Mouse (Mus musculus) lung, adult 2 months (tissue): ENCODE results near the gene Gabarap. TPM values are rescaled to one million over a fixed set of nuclear protein-coding genes. Genes with fewer than 3 reads are reported as not detected.

Experiments used
- DNase-seq: peaks from one replicate; pipeline ENCODE4 v3.0.0; 2022
- H3K4me1 ChIP-seq: fragments of 200-500 bp; 2 replicates; pipeline ENCODE4 v1.6.1; 2011; ENCODE audit warnings: low read length; ENCODE audit not compliant: control insufficient read depth, insufficient read depth
- H3K4me3 ChIP-seq: fragments of 200-500 bp; replicated peaks from 2 replicates; pipeline ENCODE3; 2011; ENCODE audit warnings: low read depth, mild to moderate bottlenecking, control low read depth, low read length; ENCODE audit errors: extremely low read depth
- CTCF ChIP-seq: fragments of 200-500 bp; IDR thresholded peaks from 2 replicates; pipeline ENCODE4 v1.5.1; 2011; ENCODE audit warnings: mild to moderate bottlenecking, low read length, control low read depth; ENCODE audit not compliant: insufficient read depth
- POLR2A ChIP-seq: fragments of 200-500 bp; IDR thresholded peaks from 2 replicates; pipeline ENCODE4 v1.6.1; 2011; ENCODE audit warnings: low read depth, mild to moderate bottlenecking, control low read depth, low read length, borderline replicate concordance; ENCODE audit errors: extremely low read depth
- WGBS: fragments of 180-500 bp; shearing (Covaris S2); methylation state at CpG from one replicate; pipeline ENCODE4 v1.1.7; 2018; 5-methylcytosine and 5-hydroxymethylcytosine counted together
- polyA plus RNA-seq: library from polyadenylated mRNA; depleted of rRNA; stranded (reverse); fragments of >200 nt; gene quantifications from 2 replicates; pipeline ENCODE4 v1.2.3, GENCODE M21; 2012

The Gabarap gene
- polyA plus RNA-seq, 1 experiment: 615 TPM

DNA sequence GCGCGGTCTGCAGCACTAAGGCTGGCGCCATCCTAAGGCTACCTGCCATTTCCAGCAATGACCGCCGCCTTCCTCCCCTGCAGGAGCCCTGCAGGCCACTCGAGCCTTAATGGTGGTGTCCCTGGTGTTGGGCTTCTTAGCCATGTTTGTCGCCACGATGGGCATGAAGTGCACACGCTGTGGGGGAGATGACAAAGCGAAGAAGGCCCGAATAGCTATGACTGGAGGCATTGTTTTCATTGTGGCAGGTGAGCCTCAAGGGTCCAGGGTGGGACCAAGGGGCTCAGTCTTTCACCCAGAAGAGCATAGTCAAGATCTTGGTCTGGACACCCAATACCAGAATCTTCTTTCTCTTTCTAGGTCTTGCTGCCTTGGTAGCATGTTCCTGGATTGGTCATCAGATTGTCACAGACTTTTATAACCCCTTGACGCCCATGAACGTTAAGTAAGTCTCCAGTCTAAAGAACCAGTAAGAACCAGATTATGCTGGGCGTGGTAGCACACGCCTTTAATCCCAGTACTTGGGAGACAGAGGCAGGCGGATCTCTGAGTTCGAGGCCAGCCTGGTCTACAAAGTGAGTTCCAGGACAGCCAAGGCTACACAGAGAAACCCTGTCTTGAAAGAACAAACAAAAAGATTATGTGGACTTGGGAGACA, 24.0 kb upstream of the Gabarap start:
- WGBS: 37% methylated on average over 17 of the region's 17 CpGs
- DNase-seq: no peak
- TF ChIP-seq CTCF (no peak), POLR2A (no peak)
- Histone ChIP-seq H3K4me3 (peak overlapping the region; percentile 52), H3K4me1 (peaks cover 3% of the 10 kb centered on the region)

DNA sequence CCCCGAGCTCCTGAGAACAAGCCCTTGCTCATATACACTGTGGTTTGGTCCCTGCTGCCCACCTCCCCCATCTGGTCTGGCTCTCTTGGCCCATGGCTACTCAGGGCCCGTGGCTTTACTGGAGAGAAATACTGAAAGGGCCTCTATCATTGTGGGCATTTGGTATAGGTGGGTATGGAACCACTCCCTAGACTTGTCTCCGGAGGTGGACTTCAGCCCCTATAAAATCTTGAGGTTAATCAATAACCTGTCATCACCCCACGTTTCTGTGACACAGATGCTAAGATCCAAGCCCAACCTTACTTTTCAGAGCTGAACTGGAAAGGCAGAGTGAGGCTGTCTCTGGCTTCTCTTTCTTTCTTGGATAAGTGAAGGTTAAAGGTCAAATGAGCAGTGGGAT, 22.1 kb upstream of the Gabarap start:
- WGBS: 70% methylated on average over 4 of the region's 4 CpGs
- no peak for DNase-seq
- TF ChIP-seq POLR2A: no peak
- no peak for TF ChIP-seq CTCF
- Histone ChIP-seq H3K4me1 (peaks cover 3% of the 10 kb centered on the region), H3K4me3 (no peak overlapping the region)

DNA sequence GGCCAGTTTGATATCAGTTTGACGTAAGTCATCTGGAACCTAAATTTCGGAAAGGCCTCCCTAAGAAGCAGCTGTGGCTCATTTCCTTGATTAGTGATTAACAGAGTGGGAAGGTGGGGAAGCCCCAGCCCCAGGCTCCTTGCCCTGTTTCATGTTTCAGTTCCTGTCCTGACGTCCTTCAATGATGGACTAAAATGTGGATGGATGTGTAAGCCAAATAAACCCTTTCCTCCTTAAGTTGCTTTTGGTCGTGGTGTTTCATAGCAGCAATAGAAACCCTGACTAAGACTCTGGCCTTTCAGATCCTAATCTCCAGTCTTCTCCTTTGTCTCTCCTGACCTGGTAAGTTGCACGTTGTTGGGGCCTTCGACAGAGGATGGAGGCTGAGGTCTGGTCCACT, 20.7 kb upstream of the Gabarap start:
- TF ChIP-seq POLR2A (no peak), CTCF (no peak)
- 69% methylated on average over 6 of the region's 6 CpGs for WGBS
- no peak for DNase-seq
- Histone ChIP-seq H3K4me1 (peaks cover 3% of the 10 kb centered on the region), H3K4me3 (no peak overlapping the region)

DNA sequence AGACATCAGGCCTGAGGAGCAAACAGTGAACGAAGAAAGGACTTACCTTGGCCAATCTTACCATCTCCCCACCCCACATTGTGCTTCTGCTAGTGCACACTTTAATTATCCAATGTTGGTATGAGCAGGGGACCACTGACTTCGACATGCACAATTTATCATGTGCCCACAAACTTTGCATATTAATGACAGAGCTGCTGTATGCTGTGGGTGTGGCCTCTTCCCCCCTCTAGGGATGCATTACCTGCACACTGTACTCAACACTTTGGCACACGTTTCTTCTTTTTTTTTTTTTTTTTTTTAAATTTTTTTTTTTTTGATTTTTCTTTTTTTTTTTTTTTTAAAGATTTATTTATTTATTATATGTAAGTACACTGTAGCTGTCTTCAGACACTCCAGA, 20.2 kb upstream of the Gabarap start:
- H3K4me3 ChIP-seq: no peak overlapping the region
- peaks cover 3% of the 10 kb centered on the region for H3K4me1 ChIP-seq
- no peak for DNase-seq
- WGBS: 72% methylated on average over 3 of the region's 3 CpGs
- TF ChIP-seq POLR2A (no peak), CTCF (no peak)

DNA sequence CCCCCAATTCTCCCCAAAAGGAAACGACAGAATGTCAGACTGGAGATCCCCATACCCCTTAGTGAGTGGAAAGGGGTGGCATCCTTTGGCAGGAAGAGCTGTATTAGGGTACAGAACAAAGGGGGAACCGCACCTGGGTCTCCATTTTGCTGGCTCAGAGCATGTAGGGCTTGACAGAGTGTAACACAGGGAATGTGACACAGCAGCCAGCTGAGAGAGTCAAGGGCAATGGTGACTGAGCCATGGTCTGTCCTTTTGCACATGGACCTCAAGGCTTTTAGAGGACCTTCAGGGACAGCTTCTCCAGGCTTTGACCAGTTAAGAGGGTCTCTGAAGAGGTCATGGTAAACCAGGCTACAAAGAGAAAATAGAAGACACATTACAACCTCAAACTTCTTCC, 16.0 kb upstream of the Gabarap start:
- H3K4me1 ChIP-seq: no peaks in the 10 kb centered on the region
- DNase-seq: no peak
- H3K4me3 ChIP-seq: no peak overlapping the region
- TF ChIP-seq POLR2A: no peak
- no peak for TF ChIP-seq CTCF
- WGBS: 99% methylated on average over 2 of the region's 2 CpGs

DNA sequence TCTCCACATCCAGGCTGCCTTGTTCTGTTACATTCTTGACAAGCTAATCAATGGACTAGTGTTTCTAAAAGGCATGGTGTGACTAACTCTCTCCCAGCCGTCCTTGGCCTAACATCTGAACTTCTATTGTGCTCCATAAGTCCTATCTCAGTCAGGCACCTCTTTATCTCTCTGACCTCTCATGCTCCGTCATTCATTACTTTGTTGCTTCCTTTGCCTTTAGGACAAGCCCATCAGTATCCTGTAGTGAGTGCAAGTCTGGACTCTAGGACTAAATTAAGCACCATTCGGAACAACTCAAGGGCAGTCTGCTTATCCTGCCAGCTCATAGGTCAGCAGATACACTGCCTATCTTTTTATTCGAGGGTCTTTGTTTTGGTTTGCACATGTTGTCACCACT, 14.7 kb upstream of the Gabarap start:
- no peaks in the 10 kb centered on the region for H3K4me1 ChIP-seq
- WGBS: 84% methylated on average over 4 of the region's 4 CpGs
- TF ChIP-seq CTCF (no peak), POLR2A (no peak)

DNA sequence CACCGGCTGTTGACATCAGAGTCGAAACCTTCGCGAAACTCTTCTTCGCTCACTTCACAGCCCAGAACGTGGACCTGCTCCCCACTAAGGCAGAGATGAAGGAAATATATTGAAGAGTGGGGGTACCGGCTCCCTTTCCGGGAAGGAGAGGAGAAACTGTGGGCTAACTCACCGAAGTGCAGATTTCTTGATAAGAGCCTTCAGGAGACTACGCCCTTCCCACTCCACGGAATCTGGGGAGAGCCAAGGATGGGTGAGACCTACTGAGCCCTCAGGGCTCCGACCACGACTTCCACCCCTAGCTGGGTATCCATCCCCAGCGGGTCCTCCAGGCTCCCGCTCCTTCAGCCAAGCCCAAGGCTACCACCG, 11.1 kb upstream of the Gabarap start:
- Histone ChIP-seq H3K4me1 (peaks cover 8% of the 10 kb centered on the region; the same call in 1 of the 2 replicates), H3K4me3 (peak overlapping the region; percentile 94)
- no peak for DNase-seq
- TF ChIP-seq POLR2A (no peak), CTCF (no peak)
- WGBS: 2% methylated on average over 16 of the region's 16 CpGs

More for the DNA sequence above, 14.7 kb upstream of the Gabarap start:
- H3K4me3 ChIP-seq: no peak overlapping the region
- no peak for DNase-seq

DNA sequence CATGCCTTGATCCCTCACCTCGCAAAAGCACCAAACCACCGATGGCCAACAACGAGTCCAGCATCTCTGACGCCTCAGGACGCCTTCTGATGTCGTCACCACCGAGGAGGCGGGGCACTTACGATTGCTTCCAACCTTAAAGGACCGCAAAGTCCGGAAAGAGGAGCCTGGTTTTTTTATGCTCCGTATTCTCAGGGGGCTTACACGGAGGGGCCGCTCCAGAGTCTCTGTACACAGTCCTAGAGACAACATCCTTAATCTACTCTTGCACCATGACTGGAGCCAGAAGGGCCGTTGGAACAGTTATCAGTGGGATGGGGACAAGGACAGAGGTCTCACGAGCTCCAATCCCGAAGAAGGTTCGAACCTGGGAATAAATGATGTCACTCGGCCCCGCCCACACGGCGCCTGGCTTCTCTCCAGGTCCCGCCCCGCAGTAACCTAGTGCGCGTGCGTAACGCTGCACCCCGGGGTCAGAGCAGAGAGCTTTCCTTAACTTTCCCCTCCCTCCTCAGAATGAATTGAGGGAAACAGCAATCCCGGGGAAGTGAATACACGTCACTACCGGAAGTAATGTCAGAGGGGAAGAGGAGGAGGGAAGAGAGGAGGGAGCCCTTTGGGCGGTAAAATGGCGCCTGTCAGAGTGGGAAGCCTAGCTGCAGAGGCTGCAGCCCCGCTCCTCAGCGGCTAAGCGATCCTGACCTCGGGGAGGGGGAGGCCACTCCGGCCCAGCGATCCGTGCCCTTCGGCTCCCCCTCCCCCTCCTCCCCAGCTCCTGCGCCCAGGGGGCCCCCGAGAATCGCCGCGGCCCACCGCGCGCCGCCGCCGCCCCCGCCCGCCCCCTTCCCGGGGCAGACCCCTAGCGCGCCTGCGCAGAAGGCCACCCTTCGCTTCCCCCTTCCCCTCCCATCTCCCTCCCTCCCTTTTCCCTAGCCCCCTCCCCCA, 10.5 kb upstream of the Gabarap start:
- TF ChIP-seq POLR2A (peak; percentile 94), CTCF (no peak)
- DNase-seq: peak; percentile 99
- WGBS: 2% methylated on average over 55 of the region's 60 CpGs

DNA sequence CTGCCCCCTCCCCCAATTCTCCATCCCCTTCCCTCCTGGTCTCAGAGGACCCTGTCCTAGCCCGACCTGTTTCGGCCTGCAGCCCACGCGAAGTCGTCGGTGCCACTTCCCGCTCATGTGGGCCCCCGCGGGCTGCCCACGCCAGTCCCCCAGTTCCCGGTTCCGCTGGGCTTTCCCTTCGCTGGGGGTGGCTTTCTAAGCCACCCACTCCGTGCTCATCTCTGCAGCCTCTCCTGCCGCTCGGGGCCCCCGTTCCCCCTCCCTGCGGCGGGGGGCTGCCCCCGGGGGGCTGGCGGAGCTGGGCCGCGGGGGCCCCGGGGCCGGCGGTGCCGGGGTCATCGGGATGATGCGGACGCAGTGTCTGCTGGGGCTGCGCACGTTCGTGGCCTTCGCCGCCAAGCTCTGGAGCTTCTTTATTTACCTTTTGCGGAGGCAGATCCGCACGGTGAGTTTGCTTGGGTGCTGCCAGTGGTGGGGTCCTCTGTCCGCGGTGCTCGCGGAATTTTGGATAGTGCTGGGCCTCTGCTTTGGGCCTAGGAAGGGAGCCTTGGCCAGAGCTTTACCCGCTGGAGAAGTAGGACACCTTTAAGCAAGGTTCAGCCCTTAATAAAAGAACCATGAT, 9.7 kb upstream of the Gabarap start, which contains the start of gene Ctdnep1:
Gene Ctdnep1, plus strand, starts transcription at position 16 of the 622 bp plus-strand sequence.
- DNase-seq: peak; percentile 37
- peaks cover 8% of the 10 kb centered on the region; the same call in 1 of the 2 replicates for H3K4me1 ChIP-seq
- peak within 1 kb of the TSS; percentile 94 for H3K4me3 ChIP-seq
- WGBS: under 1% methylated on average over 41 of the region's 43 CpGs
- no peak for TF ChIP-seq POLR2A
- no peak for TF ChIP-seq CTCF

More for the DNA sequence above, 10.5 kb upstream of the Gabarap start:
- peak overlapping the region; percentile 94 for H3K4me3 ChIP-seq
- peaks cover 8% of the 10 kb centered on the region; the same call in 1 of the 2 replicates for H3K4me1 ChIP-seq
